Mouse (Mus musculus): ENCODE results near the gene Olfr1535. TPM values are rescaled to one million over a fixed set of nuclear protein-coding genes. Genes with fewer than 3 reads are reported as not detected.

Gene Olfr1535
- polyA plus RNA-seq (2015; fragmentation: Nextera tagmentation; extraction: Ambion mirVana): not detected in 2 replicates

DNA sequence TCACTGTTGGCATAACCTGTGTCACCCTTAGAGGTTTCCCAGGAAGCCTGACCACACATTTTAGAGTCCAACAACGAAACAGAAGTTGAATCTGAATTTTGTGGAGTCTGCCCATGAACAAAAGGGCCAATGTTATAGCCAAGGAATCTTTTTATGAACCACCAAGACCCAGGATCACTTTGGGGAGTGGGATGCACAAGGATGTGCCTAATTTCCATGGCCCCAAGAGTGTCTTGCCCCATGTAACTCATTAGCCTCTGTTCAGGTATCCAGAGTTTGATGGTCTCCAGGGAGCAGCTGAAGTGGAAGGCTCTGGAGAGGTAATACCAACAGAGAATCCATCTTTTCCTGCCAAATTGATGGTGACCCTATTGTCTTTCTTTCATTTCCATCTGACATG, at the start of gene Olfr1535:
Gene Olfr1535, minus strand, starts transcription at position 101 of the 400 bp plus-strand sequence.

DNA sequence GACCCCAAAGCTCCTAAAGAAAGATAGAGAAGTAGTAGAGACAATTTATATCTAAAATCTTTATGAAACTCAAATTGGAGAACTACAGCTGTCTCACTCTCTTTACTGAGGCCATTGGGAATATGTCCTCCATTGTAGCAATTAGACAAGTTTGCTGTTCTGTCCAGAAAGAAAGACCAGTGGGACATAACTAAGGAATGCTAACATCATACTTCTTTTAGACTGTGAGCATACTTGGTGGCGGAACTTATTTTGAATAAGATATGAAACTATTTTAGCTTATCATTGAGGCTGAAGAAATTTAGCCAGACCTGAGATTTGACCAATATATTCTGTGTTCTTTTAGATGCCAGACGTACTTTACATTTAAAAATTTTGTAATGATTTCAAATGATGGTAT, 22.0 kb upstream of the Olfr1535 start, which contains the start of gene Olfr1364:
Gene Olfr1364, minus strand, starts transcription at position 101 of the 400 bp plus-strand sequence.

DNA sequence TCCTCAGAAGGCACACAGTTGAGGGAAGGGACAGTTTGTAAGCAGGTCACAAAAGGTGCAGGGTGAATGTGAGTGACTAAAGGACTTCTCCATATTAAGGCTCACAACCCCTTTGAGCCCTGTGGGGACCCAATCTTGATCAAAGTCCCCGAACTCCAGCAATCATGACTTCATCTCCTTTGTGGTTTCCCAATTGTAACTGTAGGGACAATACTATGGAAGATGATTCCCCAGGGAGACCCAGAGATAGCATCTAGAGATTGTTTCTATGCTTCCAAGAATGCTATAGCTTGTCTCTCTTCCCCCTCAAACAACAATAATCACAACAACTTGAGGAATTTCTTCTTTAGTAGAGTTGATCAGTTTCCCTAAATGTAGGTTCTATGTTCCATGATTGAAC, 17.0 kb downstream of the Olfr1535 start, which contains the start of gene Olfr1366:
Gene Olfr1366, minus strand, starts transcription at position 101 of the 400 bp plus-strand sequence.

DNA sequence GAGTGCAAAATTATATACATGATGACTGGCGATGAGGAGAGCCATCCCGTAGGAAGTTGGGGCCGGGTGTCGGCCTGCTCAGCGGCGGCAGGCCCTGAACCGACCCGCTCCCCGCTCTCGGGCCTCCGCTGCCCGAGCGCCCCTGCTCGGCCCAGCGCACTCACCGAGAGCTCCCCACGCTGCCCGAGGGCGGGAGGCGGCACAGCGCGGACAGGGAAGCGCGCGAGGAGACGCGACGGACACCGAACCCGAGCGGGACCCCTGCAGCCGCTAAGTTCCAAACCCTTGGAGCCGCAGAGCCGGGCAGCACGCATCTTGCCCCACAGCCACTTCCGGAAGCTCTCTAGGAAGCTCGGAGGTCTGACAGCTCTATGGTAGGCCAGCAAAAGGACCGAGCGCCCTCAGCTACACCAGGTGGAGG, 28.9 kb downstream of the Olfr1535 start, which contains the start of gene Zkscan8:
Gene Zkscan8, minus strand, starts transcription at position 340 of the 421 bp plus-strand sequence.

Other genes starting within 250 kb of the Olfr1535 start
- not detected in 2 replicates for gene Gpx6, start 247.8 kb downstream of the Olfr1535 start, polyA plus RNA-seq (2015; fragmentation: Nextera tagmentation; extraction: Ambion mirVana)
- not detected in 2 replicates for gene Olfr1367, start 213.0 kb downstream of the Olfr1535 start, polyA plus RNA-seq (2015; fragmentation: Nextera tagmentation; extraction: Ambion mirVana)
- gene Zscan12, start 197.1 kb downstream of the Olfr1535 start, polyA plus RNA-seq (2015; fragmentation: Nextera tagmentation; extraction: Ambion mirVana): 6.2 and 6.6 TPM in 2 replicates
- 28.7 and 32.5 TPM in 2 replicates for gene Zkscan3, start 157.1 kb downstream of the Olfr1535 start, polyA plus RNA-seq (2015; fragmentation: Nextera tagmentation; extraction: Ambion mirVana)
- 0.68 and 0.95 TPM in 2 replicates for gene Pgbd1, start 118.8 kb downstream of the Olfr1535 start, polyA plus RNA-seq (2015; fragmentation: Nextera tagmentation; extraction: Ambion mirVana)
- gene Zscan26, start 106.2 kb downstream of the Olfr1535 start, polyA plus RNA-seq (2015; fragmentation: Nextera tagmentation; extraction: Ambion mirVana): 15.1 and 17.5 TPM in 2 replicates
- 1.4 and 1.7 TPM in 2 replicates for gene Nkapl, start 91.4 kb downstream of the Olfr1535 start, polyA plus RNA-seq (2015; fragmentation: Nextera tagmentation; extraction: Ambion mirVana)
- gene Zkscan4, start 81.0 kb downstream of the Olfr1535 start, polyA plus RNA-seq (2015; fragmentation: Nextera tagmentation; extraction: Ambion mirVana): 1.5 and 2.0 TPM in 2 replicates
- gene Gm10065, start 80.5 kb downstream of the Olfr1535 start, polyA plus RNA-seq (2015; fragmentation: Nextera tagmentation; extraction: Ambion mirVana): not detected in 2 replicates
- gene AK157302, start 64.7 kb downstream of the Olfr1535 start, polyA plus RNA-seq (2015; fragmentation: Nextera tagmentation; extraction: Ambion mirVana): 0.62 and 0.77 TPM in 2 replicates
- gene Gm11273, start 58.5 kb downstream of the Olfr1535 start, polyA plus RNA-seq (2015; fragmentation: Nextera tagmentation; extraction: Ambion mirVana): 11.8 and 13.2 TPM in 2 replicates
- 2.4 TPM in 2 replicates for gene Zkscan8, start 28.8 kb downstream of the Olfr1535 start, polyA plus RNA-seq (2015; fragmentation: Nextera tagmentation; extraction: Ambion mirVana)
- gene Olfr1366, start 17.1 kb downstream of the Olfr1535 start, polyA plus RNA-seq (2015; fragmentation: Nextera tagmentation; extraction: Ambion mirVana): 0.10 TPM in 1 of 2 replicates, not detected in the other
- gene Olfr1364, start 21.9 kb upstream of the Olfr1535 start, polyA plus RNA-seq (2015; fragmentation: Nextera tagmentation; extraction: Ambion mirVana): not detected in 2 replicates
- not detected in 2 replicates for gene Olfr1362, start 54.1 kb upstream of the Olfr1535 start, polyA plus RNA-seq (2015; fragmentation: Nextera tagmentation; extraction: Ambion mirVana)
- not detected in 2 replicates for gene Olfr11, start 82.6 kb upstream of the Olfr1535 start, polyA plus RNA-seq (2015; fragmentation: Nextera tagmentation; extraction: Ambion mirVana)
- not detected in 2 replicates for gene Olfr1361, start 103.5 kb upstream of the Olfr1535 start, polyA plus RNA-seq (2015; fragmentation: Nextera tagmentation; extraction: Ambion mirVana)
- not detected in 2 replicates for gene Olfr1360, start 117.5 kb upstream of the Olfr1535 start, polyA plus RNA-seq (2015; fragmentation: Nextera tagmentation; extraction: Ambion mirVana)
- gene Olfr1359, start 138.2 kb upstream of the Olfr1535 start, polyA plus RNA-seq (2015; fragmentation: Nextera tagmentation; extraction: Ambion mirVana): not detected in 2 replicates
- gene Hist1h2bl, start 156.2 kb upstream of the Olfr1535 start, polyA plus RNA-seq (2015; fragmentation: Nextera tagmentation; extraction: Ambion mirVana): 0.60 and 0.77 TPM in 2 replicates
- 5.6 and 8.3 TPM in 2 replicates for gene Hist1h2ai, start 156.5 kb upstream of the Olfr1535 start, polyA plus RNA-seq (2015; fragmentation: Nextera tagmentation; extraction: Ambion mirVana)
- 1.9 and 3.5 TPM in 2 replicates for gene Hist1h3h, start 157.8 kb upstream of the Olfr1535 start, polyA plus RNA-seq (2015; fragmentation: Nextera tagmentation; extraction: Ambion mirVana)
- 0.33 and 0.82 TPM in 2 replicates for gene Hist1h2bm, start 162.2 kb upstream of the Olfr1535 start, polyA plus RNA-seq (2015; fragmentation: Nextera tagmentation; extraction: Ambion mirVana)
- 0.26 and 0.30 TPM in 2 replicates for gene Hist1h4j, start 175.2 kb upstream of the Olfr1535 start, polyA plus RNA-seq (2015; fragmentation: Nextera tagmentation; extraction: Ambion mirVana)
- gene Hist1h4k, start 190.6 kb upstream of the Olfr1535 start, polyA plus RNA-seq (2015; fragmentation: Nextera tagmentation; extraction: Ambion mirVana): 1.0 TPM in 1 of 2 replicates, not detected in the other
- gene Hist1h2ak, start 193.9 kb upstream of the Olfr1535 start, polyA plus RNA-seq (2015; fragmentation: Nextera tagmentation; extraction: Ambion mirVana): 2.8 and 9.7 TPM in 2 replicates
- gene Hist1h2bn, start 194.2 kb upstream of the Olfr1535 start, polyA plus RNA-seq (2015; fragmentation: Nextera tagmentation; extraction: Ambion mirVana): 0.77 and 1.4 TPM in 2 replicates
- gene Hist1h1b, start 220.7 kb upstream of the Olfr1535 start, polyA plus RNA-seq (2015; fragmentation: Nextera tagmentation; extraction: Ambion mirVana): 5.9 and 8.9 TPM in 2 replicates
- 37.6 and 38.4 TPM in 2 replicates for gene Hist1h3i, start 223.5 kb upstream of the Olfr1535 start, polyA plus RNA-seq (2015; fragmentation: Nextera tagmentation; extraction: Ambion mirVana)
- 1.5 and 2.4 TPM in 2 replicates for gene Hist1h2an, start 227.3 kb upstream of the Olfr1535 start, polyA plus RNA-seq (2015; fragmentation: Nextera tagmentation; extraction: Ambion mirVana)
- gene Hist1h2bp, start 227.6 kb upstream of the Olfr1535 start, polyA plus RNA-seq (2015; fragmentation: Nextera tagmentation; extraction: Ambion mirVana): 0.51 and 0.69 TPM in 2 replicates